Mouse (Mus musculus) kidney, postnatal 14 days (tissue): ENCODE measurements around the gene Olfr1305.

Experiments
- DNase-seq: peaks from one replicate; pipeline ENCODE4 v3.0.0; 2022; ENCODE audit warnings: mixed read lengths

Gene Olfr1305

GRCm38 (mm10) chr2:111877049-111877448 lies at the start of gene Olfr1305:
TSS of gene Olfr1305 (minus strand) at chr2:111877149.
- no peak for DNase-seq

- DNase-seq: no peak
Measured at GRCm38 (mm10) chr2:111916171-111916570, 39.2 kb upstream of the Olfr1305 start, which contains the start of gene Olfr1306. TSS of gene Olfr1306 (minus strand) at chr2:111916271.

- DNase-seq: no peak
Measured at GRCm38 (mm10) chr2:111820240-111820639, 56.7 kb downstream of the Olfr1305 start, which contains the start of gene Olfr1303. TSS of gene Olfr1303 (minus strand) at chr2:111820340.
